Mouse (Mus musculus): Measurements from ENCODE around the gene Apol9a. TPM values are rescaled to one million over a fixed set of nuclear protein-coding genes. Genes with fewer than 3 reads are reported as not detected.

The Apol9a gene
- polyA plus RNA-seq, 1 experiment = 1.3 TPM

- no peak for DNase-seq
- WGBS = 67% methylated on average over 6 of the region's 6 CpGs
- Histone ChIP-seq H3K4me1 (ENCODE audit: control insufficient read depth, insufficient read depth, low read length) (peaks cover 12% of the 10 kb centered on the region), H3K4me3 (replicated peaks; ENCODE audit: extremely low read depth, low read depth, low read length) (no peak overlapping the region)
- TF ChIP-seq POLR2A (IDR thresholded peaks at IDR 0.05; ENCODE audit: borderline replicate concordance, extremely low read depth, low read depth, low read length) (no peak), CTCF (IDR thresholded peaks at IDR 0.05; ENCODE audit: insufficient read depth, low read length) (no peak)
Observed at GRCm38 (mm10) chr15:77363578-77363977, 47.4 kb downstream of the Apol9a start.

- WGBS = 26% methylated on average over 5 of the region's 5 CpGs
Observed at GRCm38 (mm10) chr15:77362952-77363351, 48.0 kb downstream of the Apol9a start.

GRCm38 (mm10) chr15:77359905-77360304 is 51.0 kb downstream of the Apol9a start:
- 94% methylated on average over 8 of the region's 8 CpGs for WGBS
- peaks cover 7% of the 10 kb centered on the region for H3K4me1 ChIP-seq (ENCODE audit: control insufficient read depth, insufficient read depth, low read length)
- TF ChIP-seq CTCF (IDR thresholded peaks at IDR 0.05; ENCODE audit: insufficient read depth, low read length) (no peak), POLR2A (IDR thresholded peaks at IDR 0.05; ENCODE audit: borderline replicate concordance, extremely low read depth, low read depth, low read length) (no peak)
- no peak overlapping the region for H3K4me3 ChIP-seq (replicated peaks; ENCODE audit: extremely low read depth, low read depth, low read length)
- DNase-seq = no peak

More at GRCm38 (mm10) chr15:77362952-77363351, 48.0 kb downstream of the Apol9a start:
- H3K4me3 ChIP-seq (replicated peaks; ENCODE audit: extremely low read depth, low read depth, low read length) = no peak overlapping the region
- peaks cover 10% of the 10 kb centered on the region for H3K4me1 ChIP-seq (ENCODE audit: control insufficient read depth, insufficient read depth, low read length)
- TF ChIP-seq POLR2A (IDR thresholded peaks at IDR 0.05; ENCODE audit: borderline replicate concordance, extremely low read depth, low read depth, low read length) = no peak
- no peak for TF ChIP-seq CTCF (IDR thresholded peaks at IDR 0.05; ENCODE audit: insufficient read depth, low read length)
- no peak for DNase-seq

DNA sequence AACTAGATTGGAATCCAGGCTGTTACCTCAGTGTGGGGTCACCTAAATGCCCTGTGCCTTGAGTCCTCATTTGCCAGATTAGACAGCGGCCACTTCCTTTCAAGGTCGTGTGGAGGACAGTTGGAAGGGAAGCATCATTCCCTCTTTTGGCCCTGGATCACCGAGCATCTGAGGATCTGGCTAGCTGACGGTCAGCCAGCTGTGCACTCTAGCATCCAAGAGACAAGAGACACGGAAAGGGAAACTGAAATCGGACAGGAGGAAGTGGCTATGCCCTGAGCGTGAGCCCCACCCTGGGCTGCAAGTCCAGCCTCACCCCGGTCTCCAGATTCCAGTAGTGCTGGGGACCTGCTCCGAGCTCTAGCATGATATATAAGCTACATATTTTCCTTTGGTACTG is 51.4 kb downstream of the Apol9a start:
- DNase-seq = no peak
- Histone ChIP-seq H3K4me3 (replicated peaks; ENCODE audit: extremely low read depth, low read depth, low read length) (peak overlapping the region; percentile 33), H3K4me1 (ENCODE audit: control insufficient read depth, insufficient read depth, low read length) (peaks cover 7% of the 10 kb centered on the region)
- WGBS = 42% methylated on average over 9 of the region's 9 CpGs
- TF ChIP-seq CTCF (IDR thresholded peaks at IDR 0.05; ENCODE audit: insufficient read depth, low read length) = no peak
- TF ChIP-seq POLR2A (IDR thresholded peaks at IDR 0.05; ENCODE audit: borderline replicate concordance, extremely low read depth, low read depth, low read length) = peak; percentile 47; the same call in 1 of the 2 replicates

- peak overlapping the region; percentile 55 for H3K4me3 ChIP-seq (replicated peaks; ENCODE audit: extremely low read depth, low read depth, low read length)
- no peak for TF ChIP-seq CTCF (IDR thresholded peaks at IDR 0.05; ENCODE audit: insufficient read depth, low read length)
- no peak for TF ChIP-seq POLR2A (IDR thresholded peaks at IDR 0.05; ENCODE audit: borderline replicate concordance, extremely low read depth, low read depth, low read length)
- no peak for DNase-seq
- peaks cover 7% of the 10 kb centered on the region for H3K4me1 ChIP-seq (ENCODE audit: control insufficient read depth, insufficient read depth, low read length)
- WGBS = 30% methylated on average over 6 of the region's 6 CpGs
Observed at GRCm38 (mm10) chr15:77359084-77359483, 51.9 kb downstream of the Apol9a start.

- DNase-seq = peak; percentile 83
- peak; percentile 98 for TF ChIP-seq CTCF (IDR thresholded peaks at IDR 0.05; ENCODE audit: insufficient read depth, low read length)
- no peak for TF ChIP-seq POLR2A (IDR thresholded peaks at IDR 0.05; ENCODE audit: borderline replicate concordance, extremely low read depth, low read depth, low read length)
Observed at GRCm38 (mm10) chr15:77358320-77359040, 52.5 kb downstream of the Apol9a start.

DNA sequence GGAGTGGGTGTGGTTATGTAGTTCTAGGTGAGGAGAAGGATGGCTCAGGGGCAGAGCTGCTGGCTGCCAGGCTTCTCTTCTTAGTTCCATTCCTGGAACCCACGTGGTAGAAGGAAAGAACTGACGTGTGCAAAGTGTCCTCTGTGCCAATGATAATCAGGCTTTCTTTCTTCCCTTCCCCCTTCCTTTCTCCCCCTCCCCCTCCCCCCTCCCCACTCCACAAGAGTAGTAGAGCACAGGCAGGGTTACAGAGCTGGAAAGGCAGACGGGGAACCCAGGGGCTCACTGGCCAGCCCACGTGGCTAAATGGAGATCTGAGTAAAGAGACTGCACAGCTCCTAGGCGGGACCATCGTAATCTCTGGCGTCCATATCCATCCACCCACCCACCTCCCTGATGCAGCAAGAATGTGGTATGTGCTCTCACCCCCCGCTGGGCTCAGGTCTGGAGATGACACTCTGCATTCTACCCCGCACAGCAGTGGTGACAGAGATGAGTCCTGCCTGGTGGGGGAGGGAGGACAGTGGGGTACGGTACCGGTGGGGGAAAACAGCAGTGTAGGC is 54.6 kb downstream of the Apol9a start:
- TF ChIP-seq POLR2A (IDR thresholded peaks at IDR 0.05; ENCODE audit: borderline replicate concordance, extremely low read depth, low read depth, low read length) (no peak), CTCF (IDR thresholded peaks at IDR 0.05; ENCODE audit: insufficient read depth, low read length) (no peak)
- DNase-seq = no peak
- no peak overlapping the region for H3K4me3 ChIP-seq (replicated peaks; ENCODE audit: extremely low read depth, low read depth, low read length)
- H3K4me1 ChIP-seq (ENCODE audit: control insufficient read depth, insufficient read depth, low read length) = peaks cover 7% of the 10 kb centered on the region
- WGBS = 39% methylated on average over 11 of the region's 11 CpGs

More at GRCm38 (mm10) chr15:77358320-77359040, 52.5 kb downstream of the Apol9a start:
- Histone ChIP-seq H3K4me3 (replicated peaks; ENCODE audit: extremely low read depth, low read depth, low read length) (peak overlapping the region; percentile 55), H3K4me1 (ENCODE audit: control insufficient read depth, insufficient read depth, low read length) (peaks cover 7% of the 10 kb centered on the region)
- 20% methylated on average over 29 of the region's 29 CpGs for WGBS

GRCm38 (mm10) chr15:77354848-77355551 is 55.9 kb downstream of the Apol9a start:
- Histone ChIP-seq H3K4me1 (ENCODE audit: control insufficient read depth, insufficient read depth, low read length) (peaks cover 7% of the 10 kb centered on the region), H3K4me3 (replicated peaks; ENCODE audit: extremely low read depth, low read depth, low read length) (no peak overlapping the region)
- WGBS = 95% methylated on average over 6 of the region's 6 CpGs
- DNase-seq = no peak
- TF ChIP-seq POLR2A (IDR thresholded peaks at IDR 0.05; ENCODE audit: borderline replicate concordance, extremely low read depth, low read depth, low read length) (no peak), CTCF (IDR thresholded peaks at IDR 0.05; ENCODE audit: insufficient read depth, low read length) (no peak)

DNA sequence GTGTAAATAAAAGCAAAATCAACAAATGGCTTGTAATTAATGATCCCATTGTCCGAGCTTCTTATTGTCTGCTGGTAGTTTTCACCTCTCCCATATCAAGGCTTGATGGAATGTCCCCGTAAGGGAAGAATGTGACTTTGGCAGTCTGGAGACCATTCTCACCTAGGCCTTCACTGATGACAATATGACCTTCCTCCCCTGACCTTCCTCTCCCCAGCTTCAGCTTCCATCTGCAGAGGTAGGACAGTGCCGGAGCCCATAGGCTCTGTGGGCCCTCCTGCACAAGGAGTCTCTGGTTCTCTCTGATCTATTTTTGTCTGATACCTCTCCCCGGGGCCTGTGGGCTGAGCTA is 56.5 kb downstream of the Apol9a start:
- Histone ChIP-seq H3K4me1 (ENCODE audit: control insufficient read depth, insufficient read depth, low read length) (peaks cover 6% of the 10 kb centered on the region), H3K4me3 (replicated peaks; ENCODE audit: extremely low read depth, low read depth, low read length) (no peak overlapping the region)
- DNase-seq = no peak
- TF ChIP-seq POLR2A (IDR thresholded peaks at IDR 0.05; ENCODE audit: borderline replicate concordance, extremely low read depth, low read depth, low read length) (no peak), CTCF (IDR thresholded peaks at IDR 0.05; ENCODE audit: insufficient read depth, low read length) (no peak)
- 51% methylated on average over 4 of the region's 4 CpGs for WGBS

Other genes starting within 250 kb of the Apol9a start
- gene Rbfox2, start 104.1 kb downstream of the Apol9a start, polyA plus RNA-seq (2012; rRNA removed) = 65.0 and 72.0 TPM in 2 replicates
- 0.31 and 0.38 TPM in 2 replicates for gene Apol7a, start 12.0 kb downstream of the Apol9a start, polyA plus RNA-seq (2012; rRNA removed)
- gene Apol7b, start 36.4 kb upstream of the Apol9a start, polyA plus RNA-seq (2012; rRNA removed) = not detected in 2 replicates
- gene Apol10a, start 65.9 kb upstream of the Apol9a start, polyA plus RNA-seq (2012; rRNA removed) = 0.06 TPM in 1 of 2 replicates, not detected in the other
- gene Apol11a, start 97.1 kb upstream of the Apol9a start, polyA plus RNA-seq (2012; rRNA removed) = not detected in 2 replicates
- 1.0 and 1.1 TPM in 2 replicates for gene Apol7c, start 122.2 kb upstream of the Apol9a start, polyA plus RNA-seq (2012; rRNA removed)
- not detected in 2 replicates for gene 1700025B11Rik, start 150.8 kb upstream of the Apol9a start, polyA plus RNA-seq (2012; rRNA removed)
- gene Apol10b, start 185.0 kb upstream of the Apol9a start, polyA plus RNA-seq (2012; rRNA removed) = 0.52 and 0.72 TPM in 2 replicates
- not detected in 2 replicates for gene Gm36245, start 188.1 kb upstream of the Apol9a start, polyA plus RNA-seq (2012; rRNA removed)
- 0.13 and 0.95 TPM in 2 replicates for gene Apol11b, start 232.2 kb upstream of the Apol9a start, polyA plus RNA-seq (2012; rRNA removed)

All from lung, adult 2 months (tissue).